Mouse (Mus musculus) limb, embryonic 12.5 days (tissue): ENCODE data around the gene Olfr1322. TPM values are rescaled to one million over a fixed set of nuclear protein-coding genes. Genes with fewer than 3 reads are reported as not detected.

ENCODE experiments used
- ATAC-seq: fragments of 200-750 bp; cut with Nextera tagmentation; 2 replicates; pipeline ENCODE4 v1.8.0; 2017; ENCODE audit warnings: low read depth, moderate TSS enrichment; ENCODE audit not compliant: insufficient number of reproducible peaks, insufficient read depth, low FRiP score, low TSS enrichment
- H3K27ac ChIP-seq: fragments of 300-500 bp; sonication (generic); 2 replicates; pipeline ENCODE4 v1.5.1; 2016; ENCODE audit warnings: mild to moderate bottlenecking, moderate library complexity
- H3K27me3 ChIP-seq: fragments of 300-500 bp; sonication (generic); 2 replicates; pipeline ENCODE4 v1.6.1; 2016; ENCODE audit warnings: mild to moderate bottlenecking, moderate library complexity
- H3K36me3 ChIP-seq: fragments of 300-500 bp; sonication (generic); 2 replicates; pipeline ENCODE4 v1.6.1; 2016; ENCODE audit warnings: mild to moderate bottlenecking, moderate library complexity
- H3K4me1 ChIP-seq: fragments of 300-500 bp; sonication (generic); replicated peaks from 2 replicates; pipeline ENCODE4 v1.6.1; 2016
- H3K4me2 ChIP-seq: fragments of 300-500 bp; sonication (generic); 2 replicates; pipeline ENCODE4 v1.6.1; 2016; ENCODE audit warnings: mild to moderate bottlenecking, moderate library complexity
- H3K4me3 ChIP-seq: fragments of 300-500 bp; sonication (generic); replicated peaks from 2 replicates; pipeline ENCODE4 v1.5.1; 2016; ENCODE audit warnings: mild to moderate bottlenecking
- H3K9ac ChIP-seq: fragments of 300-500 bp; sonication (generic); replicated peaks from 2 replicates; pipeline ENCODE4 v1.6.1; 2016; ENCODE audit warnings: mild to moderate bottlenecking, moderate library complexity
- H3K9me3 ChIP-seq: fragments of 300-500 bp; sonication (generic); 2 replicates; pipeline ENCODE4 v1.6.1; 2016; ENCODE audit warnings: mild to moderate bottlenecking, moderate library complexity
- WGBS: fragments of 180-500 bp; shearing (Covaris S2); methylation state at CpG from one replicate; pipeline ENCODE4 v1.1.7; 2016; 5-methylcytosine and 5-hydroxymethylcytosine counted together
- polyA plus RNA-seq: library from polyadenylated mRNA; unstranded; fragments of >200 nt; fragmentation: Nextera tagmentation; extraction: Ambion mirVana; gene quantifications from 2 replicates; pipeline ENCODE4 v1.2.1, GENCODE M21; 2016

Olfr1322 gene
- not detected in 2 replicates for polyA plus RNA-seq

DNA sequence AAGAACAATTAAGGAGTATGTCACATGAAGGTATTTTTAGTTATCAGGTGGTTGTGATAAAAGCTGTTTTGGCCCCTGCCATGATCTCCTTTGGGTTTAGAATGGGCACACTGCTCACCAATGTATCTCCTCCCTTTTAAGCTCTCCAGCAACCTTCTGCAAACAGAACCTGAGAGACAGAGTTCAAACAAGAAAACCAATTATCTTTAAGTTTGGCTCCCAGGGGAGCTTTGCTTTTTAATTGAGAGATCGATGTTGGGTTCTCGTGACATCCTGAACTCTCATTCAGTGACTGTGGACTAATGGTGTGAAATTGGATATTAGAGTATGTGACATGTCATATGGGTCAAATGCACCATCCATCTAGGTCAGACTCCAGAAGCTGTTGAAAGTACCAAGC is at the start of gene Olfr1322:
Olfr1322 (minus strand) TSS at position 101 of the 400 bp plus-strand sequence.
- Histone ChIP-seq H3K27ac (no peak within 1 kb of the TSS), H3K9me3 (no peaks in the 10 kb centered on the region), H3K9ac (no peak within 1 kb of the TSS), H3K36me3 (no peaks in the 10 kb centered on the region), H3K27me3 (no peaks in the 10 kb centered on the region), H3K4me1 (no peaks in the 10 kb centered on the region), H3K4me3 (no peak within 1 kb of the TSS), H3K4me2 (no peak within 1 kb of the TSS)
- WGBS = 71% methylated on average over 2 of the region's 2 CpGs
- no peak for ATAC-seq

- no peak for ATAC-seq
- 77% methylated on average over 4 of the region's 4 CpGs for WGBS
Observed at GRCm38 (mm10) chrX:49877651-49878349, 13.5 kb downstream of the Olfr1322 start.

More at GRCm38 (mm10) chrX:49877651-49878349, 13.5 kb downstream of the Olfr1322 start:
- Histone ChIP-seq H3K9me3 (no peaks in the 10 kb centered on the region), H3K27me3 (no peaks in the 10 kb centered on the region), H3K4me2 (no peak overlapping the region), H3K36me3 (no peaks in the 10 kb centered on the region), H3K4me3 (no peak overlapping the region), H3K4me1 (no peaks in the 10 kb centered on the region), H3K9ac (no peak overlapping the region), H3K27ac (no peak overlapping the region)

Other genes with a start within 250 kb of the Olfr1322 start
- not detected in 2 replicates for gene Olfr1320, start 219.2 kb downstream of the Olfr1322 start, polyA plus RNA-seq
- gene Olfr1321, start 156.4 kb downstream of the Olfr1322 start, polyA plus RNA-seq = not detected in 2 replicates
- gene Igsf1, start 93.7 kb downstream of the Olfr1322 start, polyA plus RNA-seq = 1.3 and 1.9 TPM in 2 replicates
- gene Olfr1323, start 127.9 kb upstream of the Olfr1322 start, polyA plus RNA-seq = not detected in 2 replicates